Mouse (Mus musculus): Measurements from ENCODE around the gene Pidd1.
"Not testable (repeated sequence)": the region's sequence is repeated elsewhere in the genome, so short reads cannot be mapped to it uniquely, and the experiment has no call there.

The Pidd1 gene

DNA sequence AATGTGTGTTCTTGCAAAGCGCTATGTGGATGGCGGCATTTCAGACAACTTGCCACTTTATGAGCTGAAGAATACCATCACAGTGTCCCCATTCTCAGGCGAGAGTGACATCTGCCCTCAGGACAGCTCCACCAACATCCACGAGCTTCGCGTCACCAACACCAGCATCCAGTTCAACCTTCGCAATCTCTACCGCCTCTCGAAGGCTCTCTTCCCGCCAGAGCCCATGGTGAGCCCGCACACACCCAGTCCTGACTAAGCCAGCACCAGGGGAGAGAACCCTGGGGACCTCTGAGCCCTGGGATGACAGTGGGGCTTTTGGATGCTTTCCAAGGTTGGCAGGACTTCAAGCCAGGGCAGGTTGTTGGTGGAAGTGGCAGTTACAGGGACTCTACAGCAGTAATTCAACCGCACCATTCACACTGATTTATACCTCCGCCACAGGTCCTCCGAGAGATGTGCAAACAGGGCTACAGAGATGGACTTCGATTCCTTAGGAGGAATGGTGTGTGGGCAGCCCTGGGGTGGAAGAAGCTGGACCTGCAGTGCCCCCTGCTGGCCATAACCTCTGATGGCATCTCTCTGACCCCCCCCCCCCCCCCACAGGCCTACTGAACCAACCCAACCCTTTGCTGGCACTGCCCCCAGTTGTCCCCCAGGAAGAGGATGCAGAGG lies 14.3 kb upstream of the Pidd1 start:
- DNase-seq = peak; percentile 97

DNA sequence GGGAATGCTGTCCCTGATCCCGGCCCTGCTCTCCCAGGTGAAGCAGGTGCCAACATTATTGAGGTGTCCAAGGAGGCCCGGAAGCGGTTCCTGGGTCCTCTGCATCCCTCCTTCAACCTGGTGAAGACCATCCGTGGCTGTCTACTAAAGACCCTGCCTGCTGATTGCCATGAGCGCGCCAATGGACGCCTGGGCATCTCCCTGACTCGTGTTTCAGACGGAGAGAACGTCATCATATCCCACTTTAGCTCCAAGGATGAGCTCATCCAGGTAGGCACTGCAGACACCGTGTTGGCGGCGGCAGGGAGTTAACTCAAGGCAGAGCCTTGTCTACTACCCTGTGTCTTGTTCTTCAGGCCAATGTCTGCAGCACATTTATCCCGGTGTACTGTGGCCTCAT lies 13.4 kb upstream of the Pidd1 start:
- peak; percentile 95 for DNase-seq

DNA sequence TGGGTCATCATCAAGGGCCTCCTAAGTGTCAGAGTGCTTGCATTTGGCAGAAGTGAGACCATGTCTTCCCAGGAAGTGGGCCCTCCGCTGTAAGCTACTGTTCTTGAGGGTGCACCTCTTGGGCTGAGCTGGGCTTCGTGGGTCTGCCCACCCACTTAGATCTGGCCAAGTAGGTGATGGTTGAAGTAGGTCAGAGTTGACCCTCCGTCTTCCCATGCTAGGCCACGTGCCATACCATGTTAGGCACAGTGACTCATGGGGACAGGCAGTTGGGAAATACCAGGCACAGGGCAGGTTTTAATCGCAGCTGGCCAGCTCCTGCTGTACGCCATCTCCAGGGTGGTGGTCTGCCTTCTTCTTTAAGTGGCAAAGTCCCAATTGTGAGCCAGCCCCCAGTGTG lies 12.9 kb upstream of the Pidd1 start:
- DNase-seq = peak; percentile 97

DNA sequence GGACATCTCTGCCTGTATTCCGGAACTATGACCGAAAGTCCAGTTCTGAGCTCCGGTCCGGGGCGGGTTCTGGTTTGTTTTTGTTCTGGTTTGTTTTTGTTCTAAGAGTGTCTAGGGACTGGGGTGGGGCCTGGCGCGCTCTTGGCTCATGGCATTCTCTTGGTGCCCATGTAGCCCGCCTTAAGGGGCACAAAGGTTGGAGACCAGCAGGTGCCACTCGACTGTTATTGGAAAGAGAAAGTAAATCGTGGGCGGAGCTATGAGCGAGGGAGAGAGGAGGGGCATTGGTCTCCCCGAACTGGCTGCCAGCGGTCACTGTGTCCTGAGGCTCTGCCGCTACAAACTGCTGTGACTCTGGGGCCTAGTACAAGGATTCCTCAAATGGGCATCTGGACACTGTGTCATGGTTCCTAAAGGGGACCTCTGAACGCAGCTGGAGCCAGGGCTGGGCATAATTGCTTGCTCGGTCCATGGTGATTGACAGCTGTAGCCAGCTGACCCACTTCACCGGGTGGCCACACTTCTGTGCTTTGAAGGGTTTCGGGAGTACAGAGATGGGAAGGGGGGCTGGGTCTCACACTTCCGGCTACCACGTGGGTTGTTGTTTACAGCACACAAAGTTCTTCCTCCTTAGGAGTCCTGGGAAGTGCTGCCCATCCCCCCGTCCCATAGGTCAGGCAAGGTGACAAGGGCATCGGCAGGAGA lies 11.9 kb upstream of the Pidd1 start:
- DNase-seq = peak; percentile 99

DNA sequence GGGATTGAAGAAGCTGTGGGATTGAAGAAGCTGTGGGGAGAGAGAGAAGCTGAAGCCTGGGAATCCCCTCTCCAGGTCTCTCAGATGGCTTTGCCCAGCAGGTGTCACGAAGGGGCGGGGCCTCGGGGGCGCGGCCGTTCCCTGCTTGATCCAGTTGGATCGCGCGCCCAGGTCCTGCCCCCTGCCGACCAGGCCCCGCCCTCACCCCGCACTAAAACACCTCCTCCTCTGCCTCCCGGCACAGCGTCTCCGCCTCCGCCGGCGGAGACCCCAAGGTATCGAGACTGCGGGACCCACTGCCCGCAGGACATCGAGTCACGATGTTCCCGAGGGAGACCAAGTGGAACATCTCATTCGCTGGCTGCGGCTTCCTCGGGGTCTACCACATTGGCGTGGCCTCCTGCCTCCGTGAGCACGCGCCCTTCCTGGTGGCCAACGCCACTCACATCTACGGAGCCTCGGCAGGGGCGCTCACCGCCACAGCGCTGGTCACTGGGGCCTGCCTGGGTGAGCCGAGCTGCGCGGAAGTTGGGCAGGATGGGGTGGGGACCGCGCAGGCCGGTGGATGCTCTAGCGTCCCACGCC lies 11.2 kb upstream of the Pidd1 start, which contains the start of gene Pnpla2:
Gene Pnpla2 (plus strand): TSS at position 232 of the 585 bp plus-strand sequence.
- peak; percentile 100 for DNase-seq

DNA sequence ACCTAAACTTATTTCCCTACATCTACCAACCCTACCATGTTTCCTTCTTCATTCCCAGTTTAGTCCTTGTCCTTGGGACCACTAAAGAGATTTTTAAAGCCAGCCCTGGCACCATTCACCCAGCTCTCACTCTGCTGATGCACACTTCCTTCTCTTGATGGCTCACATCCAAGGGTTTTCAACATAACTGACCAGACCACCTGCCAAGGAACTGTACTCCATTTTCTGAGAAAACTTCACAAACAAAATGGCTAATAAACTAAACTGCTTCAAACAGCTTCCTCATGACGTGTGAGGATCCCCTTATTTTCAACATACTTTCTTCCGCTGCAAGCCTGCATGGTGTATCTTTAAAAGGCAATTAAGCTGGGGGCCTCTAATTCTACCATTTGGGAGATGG lies 9.8 kb upstream of the Pidd1 start:
- DNase-seq = no peak

DNA sequence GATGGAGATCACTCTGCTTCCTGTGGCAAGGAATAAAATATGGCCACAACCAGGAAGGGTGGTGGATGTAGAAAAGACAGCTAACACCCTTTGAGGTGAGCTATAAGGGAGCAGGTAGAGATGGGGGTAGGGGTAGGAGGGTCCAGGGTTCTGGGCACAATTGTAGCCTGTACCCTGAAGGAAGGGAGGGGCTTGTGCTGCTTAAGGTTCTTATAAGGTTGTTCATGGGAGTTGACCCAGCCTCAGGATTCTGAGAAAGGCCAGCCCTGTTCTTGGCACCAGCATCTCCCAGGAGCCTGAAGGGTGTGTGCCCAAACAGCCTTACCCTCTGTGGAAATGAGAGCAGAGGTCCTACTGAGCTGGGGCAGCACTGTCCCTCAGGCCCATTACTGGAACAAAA lies 8.1 kb upstream of the Pidd1 start:
- peak; percentile 92 for DNase-seq

DNA sequence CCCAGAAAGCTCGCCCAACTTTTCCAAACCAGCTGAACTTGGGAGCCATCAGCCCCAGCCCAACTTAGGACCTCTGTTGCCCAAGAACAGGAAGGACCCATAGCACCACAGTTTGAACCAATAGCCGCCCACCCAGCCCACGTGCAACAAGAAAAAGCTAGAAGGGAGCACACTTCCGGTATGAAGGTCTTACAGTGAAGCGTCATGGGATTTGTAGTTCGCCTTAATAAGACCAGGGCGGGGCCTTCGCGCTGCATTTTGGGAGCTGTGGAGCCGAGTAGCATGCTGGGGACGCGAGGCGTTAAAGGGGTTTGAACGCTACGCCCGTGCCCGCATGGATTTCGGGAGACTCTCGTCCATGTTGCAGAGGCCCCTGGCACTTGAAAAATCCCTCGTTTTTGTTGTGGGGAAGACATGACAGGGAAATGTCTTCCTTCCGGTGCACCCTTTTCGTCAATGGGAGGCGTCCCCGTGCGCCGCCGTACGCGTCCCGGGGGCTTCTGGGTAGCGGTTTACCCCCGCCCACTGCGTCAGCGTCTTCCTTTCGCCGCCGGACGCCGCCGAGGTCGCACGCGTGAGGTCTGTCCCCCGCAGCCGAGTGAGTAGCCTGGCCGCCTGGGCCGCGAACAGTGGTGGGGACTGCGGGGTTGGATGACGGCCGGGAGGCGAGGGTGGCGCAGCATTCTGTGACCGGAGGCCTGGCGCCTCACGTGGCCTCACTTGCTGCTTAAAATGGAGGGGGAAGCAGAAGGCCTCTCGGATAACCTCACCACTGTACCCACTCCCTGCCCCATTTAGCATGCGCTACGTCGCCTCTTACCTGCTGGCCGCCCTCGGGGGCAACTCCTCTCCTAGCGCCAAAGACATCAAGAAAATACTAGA lies 3.5 kb upstream of the Pidd1 start, which contains the start of gene Rplp2:
Gene Rplp2 (plus strand): TSS at position 261 of the 882 bp plus-strand sequence.
- peak; percentile 99 for DNase-seq

DNA sequence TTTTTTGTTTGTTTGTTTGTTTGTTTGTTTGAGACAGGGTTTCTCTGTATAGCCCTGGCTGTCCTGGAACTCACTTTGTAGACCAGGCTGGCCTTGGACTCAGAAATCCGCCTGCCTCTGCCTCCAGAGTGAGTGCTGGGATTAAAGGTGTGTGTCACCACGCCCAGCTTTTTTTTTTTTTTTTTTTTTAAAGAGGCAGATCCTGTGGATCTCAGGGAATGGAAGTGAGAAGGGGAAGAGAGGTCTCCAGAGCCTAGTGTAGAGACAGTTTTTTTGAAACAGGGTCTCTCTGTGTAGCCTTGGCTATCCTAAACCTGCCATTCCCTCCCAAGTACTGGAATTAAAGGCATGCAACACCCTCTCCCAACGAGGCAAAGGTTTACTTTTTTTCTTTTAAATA lies 2.5 kb upstream of the Pidd1 start:
- DNase-seq = not testable (repeated sequence)

DNA sequence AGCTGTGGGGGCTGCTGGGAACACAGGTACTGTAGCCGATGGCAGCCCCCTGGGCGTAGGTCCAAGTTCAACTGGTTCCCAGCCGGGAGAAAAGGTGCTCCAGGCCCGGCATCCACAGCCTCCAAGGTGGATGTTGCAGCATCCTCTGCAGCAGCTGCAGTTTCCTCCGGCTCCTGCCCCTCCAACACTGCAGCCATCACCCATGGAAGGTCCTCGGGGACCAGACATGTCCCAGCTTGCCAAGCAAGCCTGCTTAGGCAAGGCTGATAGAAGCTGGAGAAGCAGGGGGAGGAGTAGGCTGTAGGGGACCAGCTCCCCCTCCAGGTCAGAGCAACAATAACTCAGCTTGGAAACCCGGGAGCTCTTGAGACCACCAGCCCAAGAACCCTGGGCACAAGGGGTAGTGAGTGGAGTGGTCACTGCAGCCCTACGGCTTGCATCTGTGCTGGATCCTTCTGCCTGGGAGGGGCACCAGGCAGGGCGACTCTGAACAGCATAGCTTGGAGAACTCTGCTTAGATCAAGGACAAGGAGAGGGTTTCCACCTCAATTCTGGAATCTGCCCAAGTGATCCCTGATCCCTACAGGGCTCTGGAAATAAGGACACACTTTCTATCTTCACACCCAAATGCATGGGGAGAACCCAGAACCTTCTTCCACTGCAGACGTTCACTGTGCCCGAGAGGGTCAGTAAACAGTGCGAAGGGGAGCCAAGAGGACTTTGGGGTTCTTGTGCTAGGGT lies 574 bp downstream of the Pidd1 start:
- peak; percentile 95 for DNase-seq

DNA sequence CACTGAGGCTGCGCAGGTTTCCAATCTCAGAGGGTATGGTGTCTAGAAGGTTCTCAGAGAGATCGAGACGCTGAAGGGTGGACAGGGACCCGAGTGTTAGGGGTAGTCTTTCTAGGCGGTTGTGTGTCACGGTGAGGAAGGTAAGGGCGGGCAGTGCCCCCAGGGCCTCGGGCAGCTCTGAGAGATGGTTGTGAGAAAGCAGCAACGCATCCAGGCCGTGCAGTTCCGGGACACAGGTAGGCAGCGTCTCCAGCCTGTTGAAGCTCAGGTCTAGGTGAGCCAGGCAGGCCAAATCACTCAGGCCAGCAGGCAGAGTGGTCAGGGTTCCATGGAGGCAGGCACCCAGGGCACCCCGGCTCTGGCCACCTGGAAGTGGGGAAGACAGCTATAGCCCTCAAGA lies 1.6 kb downstream of the Pidd1 start:
- DNase-seq = peak; percentile 92

DNA sequence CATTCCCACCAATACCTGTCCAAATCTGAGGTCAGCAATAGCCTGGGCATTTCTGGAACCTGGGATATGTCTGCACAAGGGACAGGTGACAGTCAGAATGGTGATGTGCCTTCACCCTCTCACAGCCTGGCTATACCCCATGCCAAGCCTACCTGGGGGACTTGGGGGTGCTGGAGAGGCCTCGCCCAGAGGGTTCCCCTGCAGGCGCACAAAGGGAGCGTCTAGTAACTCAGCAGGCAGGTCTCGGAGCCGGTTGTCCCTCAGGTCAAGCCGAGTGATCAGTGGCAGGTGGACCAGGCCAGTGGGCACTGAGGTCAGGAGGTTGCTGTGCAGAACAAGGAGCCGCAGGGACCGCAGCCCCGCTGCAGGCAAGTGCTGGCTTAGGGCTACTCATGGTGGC lies 2.4 kb downstream of the Pidd1 start:
- DNase-seq = peak; percentile 93

DNA sequence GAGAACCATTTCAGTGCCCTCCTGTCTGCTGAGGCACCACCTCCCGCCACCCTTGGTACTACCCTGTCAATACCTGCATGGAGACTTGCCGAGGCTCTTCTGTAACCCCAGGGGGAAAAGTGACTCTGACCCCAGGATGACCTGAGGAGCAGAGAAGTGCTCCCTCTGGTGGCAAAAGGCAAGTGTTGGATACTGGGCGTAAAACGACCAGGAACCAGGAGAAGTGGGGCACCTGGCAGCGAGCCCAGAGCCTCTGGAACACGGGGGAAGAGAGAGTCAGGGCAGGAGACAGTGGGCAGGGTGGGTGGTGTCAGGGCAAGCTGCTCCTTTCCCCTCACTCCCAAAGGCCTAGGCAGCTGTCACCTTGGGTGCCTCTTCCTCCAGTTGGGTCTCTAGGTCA lies 3.2 kb downstream of the Pidd1 start:
- peak; percentile 96 for DNase-seq

DNA sequence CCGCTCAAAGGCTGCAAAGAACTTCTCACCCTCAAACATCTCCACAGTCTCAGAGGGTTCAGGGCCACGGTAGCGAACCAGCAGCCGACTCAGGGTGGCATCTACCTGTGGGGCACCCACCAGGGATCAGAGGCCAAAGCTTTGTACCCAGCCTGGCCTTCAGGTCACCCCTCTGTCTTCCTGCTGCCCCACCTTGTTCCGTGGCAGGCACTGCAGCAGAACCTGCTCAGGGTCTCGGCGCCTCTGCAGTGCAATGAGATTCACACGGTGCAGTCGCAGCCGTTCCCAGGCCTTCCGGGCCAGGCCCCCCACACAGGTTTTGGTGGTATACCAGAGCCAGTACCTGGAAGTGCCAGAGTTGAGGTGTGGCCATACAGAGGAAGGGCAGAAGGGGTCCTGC lies 4.0 kb downstream of the Pidd1 start:
- DNase-seq = peak; percentile 92

DNA sequence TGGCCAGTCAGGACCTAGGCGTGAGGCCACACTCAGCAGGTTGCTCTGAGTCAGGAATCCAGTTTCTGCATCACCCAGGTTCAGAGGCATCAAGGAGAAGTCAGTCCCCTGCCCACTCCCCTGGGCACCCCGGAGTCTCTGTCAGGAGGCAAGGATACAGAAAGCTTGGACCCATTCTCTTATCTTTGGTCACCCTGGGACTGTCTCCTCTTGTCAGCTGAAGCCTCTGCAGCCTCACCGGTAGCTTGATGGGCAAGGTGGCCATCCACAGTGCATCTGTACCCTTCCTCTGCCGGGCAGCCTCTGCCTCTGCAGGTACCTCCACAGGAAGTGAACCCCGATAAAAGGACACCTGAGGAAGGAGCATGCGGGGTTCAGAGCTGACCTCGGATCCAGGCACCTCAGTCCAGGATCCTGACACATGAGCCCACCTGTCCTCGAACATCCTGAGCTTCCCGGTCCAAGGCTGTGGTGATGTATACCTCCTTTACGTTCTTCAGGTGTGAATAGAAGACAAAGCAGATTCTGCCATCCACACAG lies 4.6 kb downstream of the Pidd1 start:
- DNase-seq = peak; percentile 84

DNA sequence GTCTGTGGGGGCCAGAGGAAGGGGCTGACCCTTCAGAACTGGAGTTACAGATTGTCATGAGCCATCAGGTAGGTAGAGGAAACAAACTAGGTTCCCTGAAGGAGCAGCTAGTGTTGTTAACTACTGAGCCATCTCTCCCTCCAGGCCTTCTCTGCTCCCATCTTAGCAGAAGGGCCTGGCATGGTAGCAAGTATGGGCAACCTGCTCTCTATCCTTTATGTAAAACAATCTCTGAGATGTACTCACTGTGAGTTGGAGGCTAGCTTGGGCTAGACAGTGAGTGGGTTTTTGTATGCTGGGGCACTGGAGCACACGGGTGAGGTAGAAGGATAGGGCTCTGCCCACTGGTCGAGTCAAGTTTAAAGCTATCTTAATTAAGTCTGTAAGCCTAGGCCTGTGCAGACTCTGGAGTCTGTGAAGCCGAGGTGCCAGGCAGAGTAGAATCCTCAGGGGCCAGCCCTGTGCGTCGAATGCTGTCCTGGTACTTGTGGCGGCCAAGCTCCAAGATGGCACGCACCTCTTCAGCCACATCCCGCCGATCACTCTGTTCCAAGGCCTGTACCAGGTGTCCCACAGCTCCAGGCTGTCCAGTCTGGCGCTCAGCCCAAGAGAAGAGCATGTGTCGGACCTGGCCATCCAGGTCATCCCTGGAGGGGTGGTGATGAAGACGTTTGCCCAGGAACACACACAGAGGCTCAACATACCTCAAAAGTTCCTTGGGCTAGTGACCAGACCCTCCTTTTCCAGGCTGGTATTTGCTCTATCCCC lies 5.4 kb downstream of the Pidd1 start:
- DNase-seq = peak; percentile 91

DNA sequence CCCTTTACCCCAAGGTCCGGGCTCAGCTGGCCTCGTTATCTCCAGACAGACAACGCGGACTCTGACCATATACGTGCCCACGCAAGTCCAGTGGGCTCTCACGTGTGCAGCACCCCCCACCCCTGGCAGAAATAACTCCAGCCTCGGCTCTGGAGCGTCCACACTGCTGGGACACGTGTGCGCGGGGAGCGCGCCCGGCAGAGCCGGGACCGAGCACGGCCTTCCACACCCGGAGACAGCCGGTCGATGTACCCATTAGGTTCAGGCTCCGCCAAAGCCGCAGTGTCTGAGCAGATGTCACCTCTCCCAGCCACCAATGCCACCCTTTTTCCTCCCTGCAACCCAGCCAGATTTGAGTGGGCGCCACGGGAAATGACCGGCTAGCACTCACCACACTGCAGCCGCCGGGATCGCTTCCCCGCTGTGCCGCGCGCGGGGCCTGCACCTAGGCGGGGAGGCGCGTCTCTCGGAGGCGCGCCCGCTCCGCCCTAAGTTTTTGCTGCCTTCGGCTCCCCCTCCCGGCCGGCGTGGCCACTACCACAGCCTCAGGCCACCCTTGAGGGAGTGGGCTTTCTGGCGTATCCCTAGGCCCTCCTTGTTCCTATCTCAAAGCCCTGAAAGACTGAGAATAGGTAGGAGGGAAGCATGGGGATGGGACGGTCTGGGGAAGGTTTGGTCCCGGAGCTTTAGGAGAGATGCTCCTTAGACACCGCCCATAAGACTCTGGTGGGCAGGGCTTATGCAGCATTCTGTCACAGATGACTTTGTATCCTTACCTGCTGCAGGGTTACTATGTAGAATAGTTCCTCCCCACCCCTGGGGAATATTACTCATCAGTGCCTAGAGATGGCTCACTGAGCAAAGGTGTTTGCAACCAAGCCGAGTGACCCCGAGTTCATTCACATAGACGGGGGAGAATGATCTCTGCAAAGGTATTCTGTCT lies 6.4 kb downstream of the Pidd1 start, which contains the start of gene Slc25a22:
Gene Slc25a22 (minus strand): TSS at position 715 of the 943 bp plus-strand sequence.
- DNase-seq = peak; percentile 99

DNA sequence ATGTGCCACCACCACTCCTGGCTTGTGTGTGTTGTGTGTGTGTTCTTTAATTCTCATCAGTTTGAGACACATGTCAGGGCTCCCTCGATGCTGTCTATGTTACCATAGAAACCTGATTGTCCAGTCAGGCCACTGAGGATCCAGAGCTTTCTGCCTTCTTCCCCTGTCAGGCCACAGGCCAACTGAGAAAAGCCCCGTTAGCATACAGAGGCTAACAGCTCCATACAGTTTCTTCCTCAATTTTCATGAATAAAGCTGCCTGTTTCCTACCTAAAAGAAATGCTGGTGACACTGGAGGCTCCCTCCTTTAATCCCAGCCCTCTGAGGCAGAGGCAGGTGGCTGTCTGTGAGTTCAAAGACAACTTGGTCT lies 7.3 kb downstream of the Pidd1 start:
- peak; percentile 90 for DNase-seq

DNA sequence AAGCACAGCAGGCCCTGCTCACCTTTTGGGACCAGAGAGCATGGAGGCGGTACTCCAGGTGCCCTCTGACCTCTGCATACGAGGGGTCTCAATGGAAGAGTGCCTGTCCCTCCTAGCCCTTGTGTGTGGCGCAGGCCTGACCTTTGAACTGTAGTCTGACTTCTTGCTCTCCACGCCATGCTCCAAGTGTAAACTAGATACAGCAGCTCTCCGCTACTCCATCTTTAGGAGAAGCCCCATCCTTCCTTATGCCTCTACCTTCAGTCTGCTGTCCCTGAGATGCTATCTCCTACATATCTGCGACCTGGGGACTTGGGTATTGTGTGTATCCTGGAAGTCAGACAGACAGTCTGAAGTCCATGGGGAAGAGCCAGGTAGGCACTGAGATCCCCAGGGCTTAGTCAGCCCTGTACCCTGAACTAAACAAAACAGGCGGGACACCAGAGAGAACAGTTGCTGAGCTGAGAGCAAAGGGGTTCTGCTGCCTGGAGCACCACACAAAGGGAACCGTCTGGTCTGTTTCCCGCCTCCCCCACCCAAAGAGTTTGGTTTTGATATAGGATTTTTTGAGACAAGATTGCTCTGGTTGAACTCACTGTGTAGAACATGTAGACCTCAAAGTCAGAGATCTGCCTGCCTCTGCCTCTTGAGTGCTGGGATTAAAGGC lies 7.8 kb downstream of the Pidd1 start:
- DNase-seq = peak; percentile 89
